Mouse (Mus musculus) mature B cell (primary cell): ENCODE measurements at regions not wholly inside any gene's neighbourhood (a gene's known extent, or its start where the extent isn't known, plus 50 kb on each side); places are given as distances from the start of the nearest gene placed in this dataset.

Experiments
- in situ Hi-C: fragments of 300-500 bp; cut with MboI; formaldehyde crosslinking; loops from 2 replicates; pipeline ENCODE4 v1.14.3; 2019

GRCm38 (mm10) chr5:111789904-111790303, 56.2 kb downstream of the Gm26897 start:
- in situ Hi-C loops, result no loop called here

DNA sequence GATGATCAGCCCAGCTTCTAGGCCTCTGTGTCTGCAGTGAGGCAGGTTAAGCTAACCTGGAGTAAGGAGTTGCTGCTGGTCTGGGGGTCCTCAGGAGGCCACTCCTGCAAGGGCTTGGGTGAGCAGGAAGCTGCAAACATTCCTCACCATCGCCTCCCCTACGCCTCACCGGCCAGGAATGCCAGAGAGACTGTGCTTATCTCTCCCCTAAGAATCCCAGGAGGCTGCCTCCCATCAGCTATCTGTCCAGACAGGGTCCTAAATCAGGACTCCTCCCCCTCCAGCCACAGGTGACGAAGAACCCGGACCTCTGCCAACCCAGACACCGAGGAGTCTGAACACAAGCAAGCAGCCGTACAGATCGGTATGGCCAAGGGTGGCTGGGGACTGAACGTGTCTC, 56.8 kb downstream of the Gm26897 start:
- in situ Hi-C loops, result no loop called here

- in situ Hi-C loops, result no loop called here
These were observed 57.4 kb downstream of the Gm26897 start for GRCm38 (mm10) chr5:111791089-111791561.

- in situ Hi-C loops, result no loop called here
These were observed 59.0 kb downstream of the Gm26897 start for GRCm38 (mm10) chr5:111792746-111793145.

GRCm38 (mm10) chr5:111793178-111793577, 59.5 kb downstream of the Gm26897 start:
- in situ Hi-C loops, result no loop called here

DNA sequence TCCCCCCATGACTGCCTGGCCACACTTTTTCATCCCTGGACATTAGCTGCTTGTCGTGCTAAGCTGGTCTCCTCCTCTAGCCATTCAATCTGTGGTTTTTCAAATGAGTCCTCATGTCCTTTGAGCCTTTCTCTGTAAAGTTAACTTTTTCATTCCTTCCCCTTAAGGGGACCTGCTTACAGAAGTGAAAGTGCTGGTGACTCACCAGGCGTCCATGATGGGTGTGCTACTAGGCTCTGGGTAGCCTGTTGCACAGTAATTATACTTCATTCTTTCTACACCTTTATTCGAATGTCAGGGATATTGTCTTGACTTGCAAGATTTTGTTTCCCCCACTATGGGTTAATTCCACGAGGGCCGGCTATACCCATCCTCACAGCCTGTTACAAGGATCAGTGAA, 63.2 kb downstream of the Gm26897 start:
- in situ Hi-C loops, result no loop called here

DNA sequence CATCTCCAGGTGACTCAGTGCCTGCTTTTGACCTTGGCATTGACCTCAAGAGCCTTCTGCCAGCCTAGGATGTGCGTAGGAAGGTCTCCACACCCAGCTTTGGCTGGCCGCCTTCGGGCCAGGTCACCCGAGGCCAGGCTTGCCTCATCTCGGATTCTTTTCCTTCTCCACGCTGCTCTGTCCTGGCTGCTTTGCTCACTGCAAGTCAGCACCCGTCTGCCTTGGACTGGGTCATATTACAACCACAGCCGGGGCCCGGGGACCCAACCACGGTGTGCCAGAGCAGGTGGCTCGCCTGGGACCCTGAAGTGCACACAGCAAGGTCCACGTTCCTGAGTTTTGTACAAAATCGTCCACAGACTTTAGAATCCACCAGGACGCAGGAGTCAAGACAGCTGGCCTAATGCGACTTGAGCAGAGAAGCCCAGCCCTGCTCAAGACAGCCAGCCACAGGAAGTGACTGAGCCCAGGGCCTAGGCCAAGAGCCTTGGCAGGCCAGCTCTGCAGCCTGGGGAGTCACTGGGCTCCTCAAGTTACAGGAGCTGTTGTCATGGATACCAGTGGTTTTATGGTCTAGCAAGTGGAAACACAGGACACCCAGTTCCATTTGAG, 66.1 kb downstream of the Gm26897 start:
- in situ Hi-C loops, result no loop called here

DNA sequence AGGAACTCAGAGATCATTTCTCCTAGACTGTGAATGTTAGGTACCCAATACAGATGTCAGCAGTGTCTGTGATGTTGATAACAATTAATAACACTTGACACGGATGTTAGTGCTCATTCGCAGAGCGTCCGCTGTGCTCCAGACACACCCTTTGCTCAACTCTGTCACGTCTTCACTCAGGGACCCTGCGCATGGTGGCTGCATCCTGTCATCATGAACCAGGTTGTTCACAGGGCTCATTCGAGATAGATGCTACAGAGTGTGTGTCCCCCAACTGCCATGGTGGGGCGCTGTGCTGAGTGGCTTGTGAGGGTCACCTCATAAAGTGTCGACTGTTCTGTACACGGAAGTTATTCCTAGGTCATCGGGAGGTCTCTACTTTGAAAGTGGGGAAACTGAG, 66.8 kb downstream of the Gm26897 start:
- in situ Hi-C loops, result no loop called here

GRCm38 (mm10) chr5:111801051-111801450, 67.3 kb downstream of the Gm26897 start:
- in situ Hi-C loops, result no loop called here

GRCm38 (mm10) chr5:111804542-111804941, 70.8 kb downstream of the Gm26897 start:
- in situ Hi-C loops, result no loop called here

GRCm38 (mm10) chr5:111805150-111805549, 71.4 kb downstream of the Gm26897 start:
- in situ Hi-C loops, result no loop called here

DNA sequence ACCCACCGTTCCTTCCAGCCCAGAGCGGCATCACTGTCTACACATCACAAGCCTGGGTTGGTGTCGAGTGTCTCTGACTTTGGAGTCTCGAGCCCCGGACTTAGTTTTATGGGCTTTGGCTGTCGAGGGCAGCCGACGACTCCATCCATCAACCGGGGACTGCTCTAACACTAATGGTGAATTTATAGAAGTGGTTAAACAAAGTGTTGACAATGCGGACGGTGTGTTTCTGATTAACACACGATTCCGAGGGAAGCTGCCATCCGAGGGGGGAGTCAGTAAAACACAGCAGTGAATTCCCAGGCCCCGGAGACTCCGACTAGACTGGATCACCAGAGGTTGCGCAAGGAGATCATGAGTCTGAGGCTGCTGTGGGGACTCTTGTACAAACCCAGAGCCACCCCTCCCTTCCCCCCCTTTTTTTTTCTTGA, 72.1 kb downstream of the Gm26897 start:
- in situ Hi-C loops, result no loop called here

GRCm38 (mm10) chr5:111810079-111810808, 76.5 kb downstream of the Gm26897 start:
- in situ Hi-C loops, result no loop called here

DNA sequence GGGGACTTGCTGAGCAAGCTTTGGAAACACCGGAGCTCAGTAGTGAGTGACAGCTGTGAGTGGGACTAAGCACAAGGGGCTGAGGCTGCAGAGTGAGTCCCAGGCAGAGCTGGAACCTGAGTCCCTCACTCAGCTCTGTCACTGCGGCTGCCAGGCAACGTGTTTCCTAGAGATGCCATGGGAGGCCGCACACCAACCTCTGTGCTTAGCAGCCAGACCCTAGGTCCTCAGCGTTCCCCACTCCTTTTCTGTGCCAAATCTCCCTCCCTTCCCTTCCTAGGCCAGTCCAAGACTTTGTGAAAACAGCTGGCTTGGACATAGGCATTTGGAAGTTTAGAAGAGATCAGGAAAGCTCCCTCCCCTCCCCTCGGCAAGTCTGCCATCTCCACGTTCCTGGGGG, 78.9 kb downstream of the Gm26897 start:
- in situ Hi-C loops, result no loop called here

- in situ Hi-C loops, result no loop called here
These were observed 79.5 kb downstream of the Gm26897 start for GRCm38 (mm10) chr5:111813090-111813753.

GRCm38 (mm10) chr5:111814893-111815760, 81.4 kb downstream of the Gm26897 start:
- in situ Hi-C loops, result no loop called here

GRCm38 (mm10) chr5:111820963-111821362, 87.2 kb downstream of the Gm26897 start:
- in situ Hi-C loops, result no loop called here

DNA sequence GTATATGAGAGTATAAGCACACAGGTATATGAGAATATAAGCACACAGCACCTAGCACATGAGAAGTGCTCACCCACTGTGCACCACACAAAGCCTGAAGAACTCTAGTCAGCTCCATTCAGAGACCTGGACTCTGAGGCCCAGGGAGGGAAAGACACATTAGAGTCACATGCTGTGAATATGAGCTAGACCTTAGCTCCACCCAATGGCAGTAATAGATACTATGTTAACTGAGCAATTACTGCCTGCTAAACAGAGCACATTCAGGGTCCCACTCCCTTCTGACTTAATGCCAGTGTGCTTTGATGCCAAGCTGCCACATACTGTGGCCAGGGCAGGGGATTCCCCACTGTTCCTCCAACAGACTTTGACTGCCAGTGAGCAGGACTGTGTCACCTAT, 89.2 kb downstream of the Gm26897 start:
- in situ Hi-C loops, result no loop called here

- in situ Hi-C loops, result no loop called here
These were observed 89.7 kb downstream of the Gm26897 start for GRCm38 (mm10) chr5:111823420-111823819.

- in situ Hi-C loops, result no loop called here
These were observed 90.1 kb downstream of the Gm26897 start for GRCm38 (mm10) chr5:111823842-111824241.

DNA sequence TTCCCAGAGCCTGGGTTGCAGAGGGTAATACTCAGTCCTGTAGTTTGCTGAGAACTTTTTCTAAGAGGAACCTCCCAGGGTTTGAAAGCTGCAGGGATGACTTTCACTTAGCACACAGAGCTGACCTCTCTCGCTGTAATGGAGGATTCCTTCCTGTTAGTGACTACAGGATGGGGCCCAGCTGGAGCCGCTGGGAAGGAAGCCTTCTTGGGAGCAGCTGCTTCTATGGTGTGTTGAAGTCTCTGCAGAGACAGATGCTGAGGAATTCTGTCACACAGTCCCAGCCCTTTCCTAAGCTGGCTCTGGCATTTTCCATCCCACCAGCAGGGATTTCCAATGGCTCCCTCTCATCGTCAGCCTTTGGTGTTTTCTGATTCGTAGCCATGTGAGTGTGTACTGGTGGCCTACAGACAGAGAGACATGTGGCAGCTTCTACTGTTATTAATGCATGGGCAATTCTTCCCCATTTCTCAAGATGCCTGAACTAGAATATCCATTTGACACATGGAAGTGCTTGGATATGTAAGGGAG, 90.9 kb downstream of the Gm26897 start:
- in situ Hi-C loops, result no loop called here

GRCm38 (mm10) chr5:111829891-111830290, 96.2 kb downstream of the Gm26897 start:
- in situ Hi-C loops, result no loop called here
